Mouse (Mus musculus) heart, embryonic 16.5 days (tissue): Measurements from ENCODE around the gene Pla2g6. TPM values are rescaled to one million over a fixed set of nuclear protein-coding genes. Genes with fewer than 3 reads are reported as not detected.

Source experiments
- ATAC-seq: fragments of 200-750 bp; cut with Nextera tagmentation; replicated peaks from 2 replicates; pipeline ENCODE4 v1.8.0; 2017; ENCODE audit warnings: moderate number of reproducible peaks; ENCODE audit not compliant: insufficient read depth, low FRiP score; ENCODE audit errors: extremely low read depth
- H3K27ac ChIP-seq: fragments of 300-500 bp; sonication (generic); 2 replicates; pipeline ENCODE4 v1.5.1; 2014; ENCODE audit warnings: mild to moderate bottlenecking, low read length, control low read depth, moderate library complexity
- H3K27me3 ChIP-seq: fragments of 300-500 bp; sonication (generic); 2 replicates; pipeline ENCODE4 v1.6.1; 2014; ENCODE audit warnings: low read length, mixed read lengths; ENCODE audit not compliant: control insufficient read depth, insufficient read depth
- H3K36me3 ChIP-seq: fragments of 300-500 bp; sonication (generic); 2 replicates; pipeline ENCODE4 v1.6.1; 2014; ENCODE audit not compliant: control insufficient read depth, insufficient read depth
- H3K4me1 ChIP-seq: fragments of 300-500 bp; sonication (generic); 2 replicates; pipeline ENCODE4 v1.6.1; 2014; ENCODE audit warnings: low read length, mixed read lengths; ENCODE audit not compliant: control insufficient read depth, insufficient read depth
- H3K4me2 ChIP-seq: fragments of 300-500 bp; sonication (generic); 2 replicates; pipeline ENCODE4 v1.6.1; 2014; ENCODE audit warnings: low read depth, mild to moderate bottlenecking, control low read depth, low read length
- H3K4me3 ChIP-seq: fragments of 300-500 bp; sonication (generic); 2 replicates; pipeline ENCODE4 v1.5.1; 2014; ENCODE audit warnings: mild to moderate bottlenecking, control low read depth, low read length
- H3K9ac ChIP-seq: fragments of 300-500 bp; sonication (generic); 2 replicates; pipeline ENCODE4 v1.6.1; 2014; ENCODE audit warnings: low read length, control low read depth
- H3K9me3 ChIP-seq: fragments of 300-500 bp; sonication (generic); replicated peaks from 2 replicates; pipeline ENCODE4 v1.6.1; 2016; ENCODE audit warnings: low read length; ENCODE audit not compliant: control insufficient read depth
- WGBS: fragments of 180-500 bp; shearing (Covaris S2); extraction: QIAGEN DNeasy Blood & Tissue Kit; methylation state at CpG from one replicate; pipeline ENCODE4 v1.1.7; 2014; 5-methylcytosine and 5-hydroxymethylcytosine counted together
- microRNA counts: library from miRNA; unstranded; fragments of <30 nt; microRNA quantifications from one replicate; lab custom pipeline; 2016
- microRNA-seq: library from miRNA; unstranded; fragments of <30 nt; microRNA quantifications from one replicate; pipeline ENCODE4, GENCODE M21; 2017
- polyA plus RNA-seq: library from polyadenylated mRNA; unstranded; fragments of >200 nt; fragmentation: Nextera tagmentation; extraction: Ambion mirVana; gene quantifications from 2 replicates; pipeline ENCODE4 v1.2.1, GENCODE M21; 2015

Pla2g6 gene
- polyA plus RNA-seq, 1 experiment from 2014 or later, result 13.7 TPM

DNA sequence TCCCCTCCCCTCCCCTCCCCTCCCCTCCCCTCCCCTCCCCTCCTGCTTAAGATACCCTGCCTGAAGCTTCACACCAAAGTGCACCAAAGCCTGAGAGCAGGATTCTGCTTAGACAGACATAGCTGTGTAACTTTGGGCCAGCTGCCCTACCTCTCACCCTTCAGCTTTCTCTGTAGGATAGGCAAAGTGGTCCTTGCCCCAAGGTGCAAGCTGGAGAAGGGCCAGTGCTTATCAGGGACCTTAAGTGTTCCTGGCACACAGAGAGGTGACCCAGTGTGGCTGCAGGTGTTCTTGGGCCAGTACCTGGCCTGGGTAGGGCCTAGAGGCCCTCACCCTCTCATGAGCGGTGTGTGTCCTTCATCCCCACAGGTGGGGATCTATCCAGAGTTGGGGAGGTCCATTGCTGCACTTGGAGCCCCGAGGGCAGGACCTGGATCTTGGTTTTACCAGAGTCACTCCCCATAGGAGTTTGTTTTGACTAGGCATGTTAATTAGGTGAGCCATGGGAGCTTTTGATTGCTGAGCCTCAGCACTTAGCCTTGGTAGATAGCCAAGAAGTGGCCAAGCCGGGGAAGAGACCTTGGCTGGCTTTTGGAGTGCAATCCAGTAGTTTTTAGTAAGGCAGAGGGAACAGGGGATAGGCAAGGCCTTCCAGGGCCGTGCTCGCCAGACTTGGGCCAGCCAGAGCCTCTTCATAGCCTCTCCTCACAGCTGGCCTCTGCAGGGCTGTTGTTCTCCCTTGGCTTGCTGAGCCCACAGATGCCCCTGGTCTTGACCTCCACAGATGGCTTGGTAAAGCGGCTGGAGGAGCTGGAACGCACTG, 83.9 kb downstream of the Pla2g6 start:
- H3K4me1 ChIP-seq, result peaks cover 24% of the 10 kb centered on the region
- peak overlapping the region; percentile 47 for H3K9ac ChIP-seq
- H3K9me3 ChIP-seq, result peaks cover 2% of the 10 kb centered on the region; the same call in 1 of the 2 replicates
- H3K4me3 ChIP-seq, result no peak overlapping the region
- H3K27me3 ChIP-seq, result no peaks in the 10 kb centered on the region
- no peak overlapping the region for H3K4me2 ChIP-seq
- H3K36me3 ChIP-seq, result peaks cover 51% of the 10 kb centered on the region
- H3K27ac ChIP-seq, result peak overlapping the region; percentile 98
- WGBS, result 56% methylated on average over 7 of the region's 7 CpGs
- no peak for ATAC-seq

DNA sequence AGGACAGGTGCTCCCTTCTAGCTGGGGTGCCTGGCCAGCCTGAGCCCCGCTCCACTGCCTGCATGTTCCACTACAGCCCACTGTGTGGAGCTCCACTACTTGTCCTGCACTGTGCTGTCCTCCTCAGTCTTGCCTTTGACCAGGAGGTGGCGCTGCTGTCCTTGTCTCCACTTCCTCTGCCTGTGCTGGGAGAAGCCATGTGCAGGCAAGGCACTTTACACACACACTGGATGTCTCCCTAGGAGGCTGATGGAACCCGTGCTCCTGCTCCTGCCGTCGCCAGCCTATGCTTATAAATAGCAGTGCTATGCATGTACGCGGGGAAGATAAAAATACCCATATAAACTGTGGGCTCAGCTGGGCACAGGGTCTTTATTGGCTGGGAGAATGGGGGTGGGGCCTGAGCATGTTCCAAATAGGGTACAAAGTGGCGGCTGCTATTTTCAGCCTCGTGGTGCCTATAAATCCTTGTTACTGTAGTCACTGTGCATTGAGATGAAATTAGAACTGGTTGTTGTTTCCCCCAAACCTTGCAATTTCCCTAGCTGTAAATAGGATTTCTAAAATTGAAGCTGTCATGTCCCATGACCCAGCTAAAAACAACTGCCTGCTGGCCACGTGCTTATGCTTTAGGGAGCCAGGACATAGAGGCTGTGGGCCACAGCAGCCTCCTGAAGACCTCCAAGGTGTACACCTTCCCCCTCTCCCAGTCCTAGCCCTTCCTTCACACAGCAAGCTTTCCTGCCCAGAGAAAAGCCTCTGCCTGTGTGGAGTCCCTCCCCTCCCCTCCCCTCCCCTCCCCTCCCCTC, 84.8 kb downstream of the Pla2g6 start:
- Histone ChIP-seq H3K4me3 (no peak overlapping the region), H3K9ac (peak overlapping the region; percentile 63), H3K27me3 (no peaks in the 10 kb centered on the region), H3K36me3 (peaks cover 47% of the 10 kb centered on the region), H3K4me2 (peak overlapping the region; percentile 40; the same call in 1 of the 2 replicates), H3K9me3 (peaks cover 2% of the 10 kb centered on the region; the same call in 1 of the 2 replicates), H3K4me1 (peaks cover 24% of the 10 kb centered on the region), H3K27ac (peak overlapping the region; percentile 98)
- WGBS, result 8% methylated on average over 10 of the region's 10 CpGs
- ATAC-seq, result peak; percentile 94

DNA sequence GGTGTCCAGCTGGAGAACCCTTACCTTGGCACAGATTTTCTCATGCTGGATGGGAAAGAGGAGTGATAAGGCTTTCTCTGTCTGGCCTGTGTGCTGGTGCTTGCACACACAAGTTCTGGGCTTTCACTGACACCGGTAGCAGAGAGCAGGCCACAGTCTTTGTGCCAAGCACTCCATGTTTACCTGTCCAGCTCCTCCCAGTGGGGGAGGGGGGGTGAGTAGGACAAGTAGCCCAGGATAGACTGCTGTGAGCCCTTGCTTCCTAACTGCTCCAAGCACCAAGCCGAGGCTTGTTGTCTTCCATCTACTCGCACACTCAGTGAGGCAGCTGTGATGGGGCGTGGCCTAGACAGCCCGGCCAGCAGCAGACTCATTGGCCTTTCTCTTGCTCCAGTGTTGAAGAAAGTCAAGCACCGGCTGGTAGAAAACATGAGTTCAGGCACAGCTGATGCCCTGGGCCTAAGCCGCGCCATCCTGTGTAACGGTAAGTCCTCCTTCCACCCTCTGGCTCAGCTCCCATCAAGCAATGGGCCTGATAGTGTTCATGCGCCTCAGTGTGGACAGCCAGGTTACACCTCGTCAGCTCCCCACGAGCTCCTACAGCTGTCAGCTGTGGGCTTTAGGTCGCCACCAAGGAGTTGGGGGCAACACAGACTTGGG, 85.5 kb downstream of the Pla2g6 start:
- 58% methylated on average over 13 of the region's 13 CpGs for WGBS
- peak; percentile 8; the same call in 1 of the 2 replicates for ATAC-seq
- H3K9ac ChIP-seq, result peak overlapping the region; percentile 48; the same call in 1 of the 2 replicates

DNA sequence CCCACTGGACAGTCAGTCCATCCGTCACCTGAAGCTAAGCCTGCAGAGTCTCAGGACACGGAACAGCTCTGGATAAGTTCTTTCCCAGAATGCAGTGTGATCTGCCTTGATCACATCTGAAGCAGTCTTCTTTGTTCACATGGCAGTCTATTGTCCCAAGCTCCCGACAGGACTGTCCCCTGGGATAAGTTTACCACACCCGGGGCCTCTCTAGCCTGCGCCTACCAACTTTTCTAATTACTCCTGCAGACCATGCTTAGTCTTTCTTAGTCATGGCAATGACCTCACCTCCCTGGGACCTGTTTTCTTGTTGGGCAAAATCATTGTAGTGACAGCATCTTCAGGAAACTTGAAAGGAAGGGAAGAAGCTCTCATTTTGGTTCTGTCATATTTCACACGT, 90.2 kb downstream of the Pla2g6 start:
- no peaks in the 10 kb centered on the region for H3K27me3 ChIP-seq
- no peak overlapping the region for H3K4me2 ChIP-seq
- peaks cover 33% of the 10 kb centered on the region for H3K36me3 ChIP-seq
- peaks cover 2% of the 10 kb centered on the region; the same call in 1 of the 2 replicates for H3K9me3 ChIP-seq
- H3K9ac ChIP-seq, result no peak overlapping the region
- WGBS, result 75% methylated on average over 6 of the region's 6 CpGs
- no peak overlapping the region for H3K4me3 ChIP-seq
- H3K27ac ChIP-seq, result no peak overlapping the region
- ATAC-seq, result no peak
- peaks cover 16% of the 10 kb centered on the region for H3K4me1 ChIP-seq

More for the DNA sequence above, 85.5 kb downstream of the Pla2g6 start:
- Histone ChIP-seq H3K4me1 (peaks cover 24% of the 10 kb centered on the region), H3K4me2 (no peak overlapping the region), H3K36me3 (peaks cover 45% of the 10 kb centered on the region), H3K27ac (peak overlapping the region; percentile 88), H3K4me3 (no peak overlapping the region), H3K9me3 (peaks cover 2% of the 10 kb centered on the region; the same call in 1 of the 2 replicates), H3K27me3 (no peaks in the 10 kb centered on the region)

MicroRNAs encoded within 50 kb of the gene (microRNA counts, 519-probe panel; counts per million panel counts)
- 2,233 counts per million, percentile 37 among the panel's probes with 10 or more counts for microRNA mmu-miR-1943 (lab: Ali Mortazavi, UCI)

Small RNAs within 50 kb of the gene (microRNA-seq; reads per million reads assigned to microRNA genes)
- gene Mir1943, result 3.3 reads per million, percentile 12 among the genes with 10 or more reads in this experiment

Other genes starting within 250 kb of the Pla2g6 start
- gene Micall1, start 219.5 kb downstream of the Pla2g6 start, polyA plus RNA-seq, result 21.1 and 23.2 TPM in 2 replicates
- 222 and 262 TPM in 2 replicates for gene Polr2f, start 187.4 kb downstream of the Pla2g6 start, polyA plus RNA-seq
- gene 1700088E04Rik, start 187.1 kb downstream of the Pla2g6 start, polyA plus RNA-seq, result 11.0 and 12.0 TPM in 2 replicates
- 0.39 and 0.59 TPM in 2 replicates for gene Sox10, start 163.2 kb downstream of the Pla2g6 start, polyA plus RNA-seq
- gene Pick1, start 99.2 kb downstream of the Pla2g6 start, polyA plus RNA-seq, result 36.5 and 37.9 TPM in 2 replicates
- 0.63 and 0.67 TPM in 2 replicates for gene Gm49486, start 99.0 kb downstream of the Pla2g6 start, polyA plus RNA-seq
- gene Slc16a8, start 73.6 kb downstream of the Pla2g6 start, polyA plus RNA-seq, result 0.47 and 0.95 TPM in 2 replicates
- gene Baiap2l2, start 42.9 kb downstream of the Pla2g6 start, polyA plus RNA-seq, result 14.2 and 17.3 TPM in 2 replicates
- 3.9 and 4.1 TPM in 2 replicates for gene Maff, start 18.2 kb upstream of the Pla2g6 start, polyA plus RNA-seq
- gene Tmem184b, start 75.2 kb upstream of the Pla2g6 start, polyA plus RNA-seq, result 71.7 and 75.2 TPM in 2 replicates
- 54.0 and 70.2 TPM in 2 replicates for gene Csnk1e, start 127.2 kb upstream of the Pla2g6 start, polyA plus RNA-seq
- gene Kcnj4, start 176.9 kb upstream of the Pla2g6 start, polyA plus RNA-seq, result 0.22 and 0.44 TPM in 2 replicates
- gene Kdelr3, start 188.0 kb upstream of the Pla2g6 start, polyA plus RNA-seq, result 69.2 and 69.8 TPM in 2 replicates
- 30.8 and 30.9 TPM in 2 replicates for gene Ddx17, start 218.4 kb upstream of the Pla2g6 start, polyA plus RNA-seq